Mouse (Mus musculus) megakaryocyte, embryonic 14.5 days (primary cell): ENCODE measurements around the gene Cdhr4. TPM values are rescaled to one million over a fixed set of nuclear protein-coding genes. Genes with fewer than 3 reads are reported as not detected.
"Not testable (repeated sequence)": the region's sequence is repeated elsewhere in the genome, so short reads cannot be mapped to it uniquely, and the experiment has no call there.

Experiments used
- H3K27me3 ChIP-seq: replicated peaks from 2 replicates; pipeline ENCODE3; 2012; ENCODE audit warnings: inconsistent platforms
- H3K36me3 ChIP-seq: replicated peaks from 2 replicates; pipeline ENCODE3; 2012; ENCODE audit warnings: low read length, inconsistent platforms, mixed read lengths
- H3K4me1 ChIP-seq: 2 replicates; pipeline ENCODE4 v1.6.1; 2012; ENCODE audit warnings: inconsistent platforms
- H3K4me3 ChIP-seq: replicated peaks from 2 replicates; pipeline ENCODE3; 2012; ENCODE audit warnings: moderate library complexity, mild to moderate bottlenecking, inconsistent platforms
- H3K9me3 ChIP-seq: 2 replicates; pipeline ENCODE4 v1.6.1; 2012; ENCODE audit warnings: inconsistent platforms
- FLI1 ChIP-seq: IDR thresholded peaks from 2 replicates; pipeline ENCODE4 v1.6.1; 2012; ENCODE audit warnings: low read length, inconsistent platforms, mixed read lengths
- GATA1 ChIP-seq: IDR thresholded peaks from 3 replicates; pipeline ENCODE4 v1.6.1; 2012; ENCODE audit warnings: mixed read lengths, low read length, inconsistent platforms, borderline replicate concordance
- polyA plus RNA-seq: library from polyadenylated mRNA; stranded (reverse); fragments of >175 nt; gene quantifications from 2 replicates; pipeline ENCODE4 v1.2.3, GENCODE M21; 2012; ENCODE audit warnings: low replicate concordance; ENCODE audit not compliant: insufficient read depth

The Cdhr4 gene
- polyA plus RNA-seq, 1 experiment, result 23.4 TPM

DNA sequence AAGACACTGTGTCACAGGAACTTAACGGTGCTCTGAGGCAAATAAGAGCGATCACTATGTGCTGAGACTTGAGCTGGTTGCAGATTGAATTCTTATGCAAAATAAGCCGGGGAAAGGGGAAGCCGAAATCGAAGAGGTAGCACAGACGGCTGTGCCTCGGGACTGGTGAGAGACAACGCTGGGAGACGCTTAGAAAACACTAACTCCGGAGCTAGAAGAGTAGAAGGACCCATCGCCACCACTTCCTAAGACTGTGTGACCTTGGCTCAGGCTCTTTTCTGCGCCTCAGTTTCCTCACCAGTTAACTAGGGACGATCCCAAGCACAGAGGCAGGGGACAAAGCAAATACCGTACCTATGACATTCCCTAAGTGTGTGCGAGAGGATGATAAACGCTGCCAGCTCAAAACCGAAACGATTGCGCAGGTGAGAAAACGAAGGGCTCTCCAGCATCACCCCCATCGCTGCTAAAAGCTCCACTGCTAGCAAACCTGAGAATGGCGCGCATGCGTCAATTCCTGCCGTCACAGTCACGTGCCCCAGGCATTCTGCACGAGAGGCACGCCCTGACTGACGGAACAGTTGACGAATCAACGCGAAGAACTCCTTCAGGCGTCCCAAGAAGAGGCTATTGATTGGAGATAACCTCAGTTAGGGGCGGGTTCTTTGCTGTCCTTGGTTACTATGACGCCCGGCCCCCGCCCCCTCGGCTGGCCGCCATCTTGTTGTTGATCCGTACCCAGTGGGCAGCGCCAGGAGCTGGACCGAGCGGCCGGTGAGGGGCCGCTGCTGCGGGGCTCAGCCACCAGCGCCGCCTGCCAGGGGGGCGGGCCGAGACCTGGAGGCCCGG is 9.8 kb downstream of the Cdhr4 start, which contains the start of gene Ip6k1:
TSS of gene Ip6k1 (plus strand) at position 580 of the 849 bp plus-strand sequence.
- Histone ChIP-seq H3K4me1 (peaks cover 65% of the 10 kb centered on the region), H3K36me3 (peaks cover 55% of the 10 kb centered on the region), H3K27me3 (no peaks in the 10 kb centered on the region), H3K9me3 (no peaks in the 10 kb centered on the region), H3K4me3 (peak within 1 kb of the TSS; percentile 99)
- TF ChIP-seq GATA1 (no peak), FLI1 (no peak)

DNA sequence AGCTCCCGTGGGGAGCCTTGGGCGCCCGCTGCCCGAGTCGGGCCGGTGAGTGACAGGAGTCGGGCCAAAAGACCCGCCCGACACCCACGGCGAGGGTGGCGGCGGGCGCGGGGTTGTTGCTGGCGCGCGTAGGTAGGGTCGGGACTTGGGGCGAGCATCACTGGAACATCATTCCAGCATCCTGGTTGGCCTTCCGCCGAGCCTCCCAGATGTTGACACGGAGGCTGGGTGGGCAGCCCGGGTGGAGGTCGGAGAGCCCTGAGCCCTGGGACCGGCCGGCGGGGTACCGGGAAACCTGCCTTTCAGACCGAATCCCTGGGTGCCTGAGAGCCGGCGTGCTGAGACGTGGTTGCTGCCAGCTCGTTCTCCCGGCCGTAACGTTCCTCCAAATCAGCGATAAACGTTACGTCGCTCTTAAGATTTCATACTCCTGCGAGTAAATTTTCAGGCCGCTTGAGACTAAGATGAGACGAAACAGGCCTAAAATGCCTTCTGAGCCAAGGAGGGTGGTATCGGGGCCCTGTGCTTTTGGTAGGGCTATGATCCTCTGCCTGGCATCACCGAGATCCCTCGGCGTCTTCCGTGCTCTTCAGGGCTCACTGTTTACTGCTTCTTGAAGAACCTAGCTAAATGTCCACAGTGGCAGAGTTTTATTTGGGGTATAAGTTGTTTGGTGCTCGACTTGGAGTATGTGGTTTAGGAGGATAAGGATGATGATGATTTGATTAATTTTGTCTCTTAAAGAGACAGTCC is 10.7 kb downstream of the Cdhr4 start:
- no peak for TF ChIP-seq GATA1
- no peak for TF ChIP-seq FLI1
- H3K27me3 ChIP-seq, result no peaks in the 10 kb centered on the region
- H3K36me3 ChIP-seq, result peaks cover 51% of the 10 kb centered on the region
- no peaks in the 10 kb centered on the region for H3K9me3 ChIP-seq
- peak overlapping the region; percentile 99 for H3K4me3 ChIP-seq
- peaks cover 70% of the 10 kb centered on the region for H3K4me1 ChIP-seq

DNA sequence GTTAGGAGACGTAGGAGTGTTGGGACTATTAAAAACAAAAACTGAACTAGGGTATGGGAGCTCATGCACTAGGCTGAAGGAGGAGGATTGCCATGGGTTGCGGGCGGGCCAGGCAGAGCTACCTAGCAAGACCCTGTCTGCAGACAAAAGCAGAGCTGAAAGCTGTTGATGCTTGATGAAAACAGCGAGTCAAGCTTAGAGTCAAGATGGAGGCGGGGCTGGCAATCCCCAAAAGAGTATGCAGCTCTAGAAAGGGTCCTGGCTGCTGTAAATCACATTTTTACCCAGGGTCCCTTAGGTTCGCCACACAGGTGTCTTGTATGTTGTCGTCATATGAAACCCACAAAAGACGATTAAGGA is 11.2 kb downstream of the Cdhr4 start:
- TF ChIP-seq GATA1 (no peak), FLI1 (no peak)
- Histone ChIP-seq H3K9me3 (no peaks in the 10 kb centered on the region), H3K36me3 (peaks cover 51% of the 10 kb centered on the region), H3K4me3 (peak overlapping the region; percentile 99), H3K4me1 (peaks cover 75% of the 10 kb centered on the region), H3K27me3 (no peaks in the 10 kb centered on the region)

DNA sequence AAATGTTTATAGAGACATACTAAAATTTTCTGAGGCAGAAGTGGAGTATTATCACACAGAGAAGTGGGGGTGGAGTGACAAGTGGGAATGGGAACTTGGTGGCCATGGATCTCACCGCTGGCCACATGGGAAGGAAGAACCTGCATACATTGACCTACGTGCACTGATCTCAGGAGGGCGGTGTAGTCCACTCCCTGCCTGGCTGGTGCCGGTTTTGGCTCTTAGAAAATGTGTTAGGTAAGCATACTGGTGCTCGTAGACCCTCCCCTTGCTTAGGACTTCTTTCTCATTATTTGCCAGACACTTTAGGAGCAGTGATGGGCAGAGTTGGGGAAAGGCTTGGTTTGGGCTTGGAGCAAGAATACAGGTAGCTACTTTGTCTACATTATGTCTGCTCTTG is 15.7 kb downstream of the Cdhr4 start:
- no peak for TF ChIP-seq GATA1
- no peak for TF ChIP-seq FLI1
- Histone ChIP-seq H3K36me3 (peaks cover 62% of the 10 kb centered on the region), H3K9me3 (no peaks in the 10 kb centered on the region), H3K27me3 (no peaks in the 10 kb centered on the region), H3K4me1 (peaks cover 67% of the 10 kb centered on the region), H3K4me3 (no peak overlapping the region)

DNA sequence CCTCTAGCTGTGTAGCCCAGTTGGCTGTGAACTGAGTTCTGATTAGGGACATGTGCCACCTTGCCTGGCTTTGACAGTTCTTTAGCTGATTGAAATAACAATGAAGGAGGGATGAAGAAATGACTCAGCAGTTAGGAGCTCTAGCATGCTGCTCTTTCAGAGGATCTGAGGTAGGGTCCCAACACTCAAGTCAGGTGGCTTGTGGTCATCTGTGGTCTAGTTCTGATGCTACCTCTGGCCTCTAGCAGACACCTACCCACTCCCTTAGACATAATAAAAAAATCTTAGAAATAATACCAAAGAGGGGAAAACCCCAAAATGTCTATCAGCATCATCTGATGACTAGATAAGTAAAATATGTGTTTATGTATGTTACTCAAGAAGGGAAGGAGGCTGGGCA is 18.1 kb downstream of the Cdhr4 start:
- H3K27me3 ChIP-seq, result no peaks in the 10 kb centered on the region
- H3K9me3 ChIP-seq, result no peaks in the 10 kb centered on the region
- H3K4me3 ChIP-seq, result no peak overlapping the region
- H3K36me3 ChIP-seq, result peaks cover 72% of the 10 kb centered on the region
- TF ChIP-seq GATA1 (no peak), FLI1 (no peak)
- H3K4me1 ChIP-seq, result peaks cover 52% of the 10 kb centered on the region

DNA sequence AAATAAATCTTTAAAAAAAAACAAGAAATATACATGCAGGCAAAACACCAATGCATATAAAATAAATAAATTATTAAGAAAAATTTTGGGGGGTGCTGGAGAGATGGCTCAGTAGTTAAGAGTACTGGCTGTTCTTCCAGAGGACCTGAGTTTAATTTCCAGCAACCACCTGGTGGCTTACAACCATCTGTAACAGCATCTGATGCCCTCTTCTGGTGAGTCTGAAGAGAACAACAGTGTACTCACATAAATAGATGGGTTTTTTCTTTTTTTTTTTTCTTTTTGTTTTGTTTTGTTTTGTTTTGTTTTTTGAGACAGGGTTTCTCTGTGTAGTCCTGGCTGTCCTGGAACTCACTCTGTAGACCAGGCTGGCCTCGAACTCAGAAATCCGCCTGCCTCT is 21.3 kb downstream of the Cdhr4 start:
- H3K9me3 ChIP-seq, result not testable (repeated sequence)
- H3K36me3 ChIP-seq, result peaks cover 68% of the 10 kb centered on the region

DNA sequence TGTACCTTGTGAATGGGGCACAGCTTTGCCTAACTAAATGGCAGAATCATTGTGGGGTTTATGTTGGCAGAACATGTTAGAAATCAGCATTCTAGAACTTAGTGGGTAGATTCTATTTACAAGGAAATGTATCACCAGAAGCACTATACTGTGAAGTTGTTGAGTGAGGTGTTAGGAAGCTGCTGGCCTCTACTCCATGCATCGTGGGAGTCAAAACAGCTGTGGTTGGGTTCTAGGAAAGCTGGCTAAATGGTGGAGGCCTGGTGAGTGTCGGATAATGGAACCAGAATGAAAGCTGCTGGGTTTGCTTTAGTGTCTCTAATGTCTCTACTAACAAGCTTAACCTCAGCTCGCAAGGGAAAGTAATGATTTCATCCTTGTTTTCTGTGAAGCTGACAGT is 24.8 kb downstream of the Cdhr4 start:
- no peak overlapping the region for H3K4me3 ChIP-seq
- H3K4me1 ChIP-seq, result peaks cover 36% of the 10 kb centered on the region
- peaks cover 61% of the 10 kb centered on the region for H3K36me3 ChIP-seq
- no peaks in the 10 kb centered on the region for H3K9me3 ChIP-seq
- H3K27me3 ChIP-seq, result no peaks in the 10 kb centered on the region
- TF ChIP-seq FLI1 (no peak), GATA1 (no peak)

More for the DNA sequence above, 21.3 kb downstream of the Cdhr4 start:
- H3K27me3 ChIP-seq, H3K4me3 ChIP-seq: not testable (repeated sequence)
- H3K4me1 ChIP-seq, result peaks cover 40% of the 10 kb centered on the region

DNA sequence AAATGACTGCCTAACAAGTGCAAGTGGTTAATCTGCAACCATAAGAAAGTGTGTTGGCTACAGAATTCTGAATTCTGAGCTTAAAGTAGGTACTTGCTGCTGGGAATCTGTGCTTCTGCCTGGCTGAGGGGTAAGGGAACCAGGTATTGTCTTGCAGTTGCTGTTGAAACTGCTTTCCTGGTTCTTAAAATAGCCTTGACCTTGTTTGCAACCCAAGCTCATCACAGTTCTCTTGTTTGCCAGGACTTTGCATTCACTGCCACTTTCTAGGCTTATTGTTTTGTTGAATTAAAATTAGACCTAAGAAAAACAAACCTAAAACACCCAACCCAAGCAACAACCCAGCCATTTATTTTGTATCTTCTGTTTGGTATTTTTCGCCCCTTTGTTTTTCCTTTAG is 28.4 kb downstream of the Cdhr4 start:
- no peak overlapping the region for H3K4me3 ChIP-seq
- peaks cover 34% of the 10 kb centered on the region for H3K4me1 ChIP-seq
- no peaks in the 10 kb centered on the region for H3K9me3 ChIP-seq
- no peak for TF ChIP-seq GATA1
- no peak for TF ChIP-seq FLI1
- peaks cover 66% of the 10 kb centered on the region for H3K36me3 ChIP-seq
- no peaks in the 10 kb centered on the region for H3K27me3 ChIP-seq

DNA sequence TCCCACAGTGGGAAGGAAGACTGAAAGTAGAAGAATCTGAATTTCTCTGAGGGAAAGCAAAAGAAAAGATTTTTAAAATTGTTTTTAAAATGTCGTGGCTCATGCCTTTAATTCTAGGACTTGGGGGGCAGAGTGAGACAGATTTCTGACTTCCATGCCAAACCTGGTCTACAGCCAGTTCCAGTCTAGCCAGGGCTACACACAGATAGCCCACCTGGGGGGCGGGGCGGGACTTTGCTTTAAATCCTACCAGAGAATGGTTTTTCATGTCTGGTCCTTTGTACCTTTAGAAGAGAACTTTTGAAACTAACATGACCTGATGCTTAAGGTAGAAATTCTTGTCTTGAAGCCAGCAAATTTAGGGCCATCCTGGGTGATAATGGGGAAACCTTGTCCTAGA is 30.9 kb downstream of the Cdhr4 start:
- Histone ChIP-seq H3K4me1 (peaks cover 28% of the 10 kb centered on the region), H3K27me3 (no peaks in the 10 kb centered on the region), H3K4me3 (no peak overlapping the region), H3K9me3 (0 out of 2 replicates have a peak, but pooled peaks cover 2% of the 10 kb centered on the region), H3K36me3 (peaks cover 71% of the 10 kb centered on the region)
- TF ChIP-seq FLI1, result no peak
- no peak for TF ChIP-seq GATA1

DNA sequence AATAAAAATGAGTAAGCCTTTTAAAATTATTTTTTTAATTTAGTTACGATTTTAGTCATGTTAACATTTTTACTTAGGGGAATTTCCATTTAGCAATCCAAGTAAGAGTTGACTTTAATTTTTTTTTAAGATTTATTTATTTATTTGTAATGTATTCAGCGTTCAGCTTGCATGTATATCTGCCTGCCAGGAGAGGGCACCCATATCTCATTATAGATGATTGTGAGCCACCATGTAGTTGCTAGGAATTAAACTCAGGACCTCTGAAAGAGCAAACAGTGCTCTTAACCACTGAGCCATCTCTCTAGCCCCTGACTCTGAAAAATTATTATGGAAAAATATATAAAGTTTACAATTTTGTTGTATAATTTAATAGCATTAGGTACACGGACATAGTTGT is 34.3 kb downstream of the Cdhr4 start:
- no peak for TF ChIP-seq FLI1
- no peak for TF ChIP-seq GATA1
- peaks cover 86% of the 10 kb centered on the region for H3K36me3 ChIP-seq
- peaks cover 25% of the 10 kb centered on the region for H3K4me1 ChIP-seq
- no peak overlapping the region for H3K4me3 ChIP-seq
- no peaks in the 10 kb centered on the region for H3K27me3 ChIP-seq
- H3K9me3 ChIP-seq, result 0 out of 2 replicates have a peak, but pooled peaks cover 2% of the 10 kb centered on the region
